Mouse (Mus musculus): ENCODE data around the gene Hist2h2ab.
"Not testable (repeated sequence)": the region's sequence is repeated elsewhere in the genome, so short reads cannot be mapped to it uniquely, and the experiment has no call there.

Hist2h2ab gene

GRCm38 (mm10) chr3:96237904-96238511 is 18.3 kb downstream of the Hist2h2ab start:
- DNase-seq (ENCODE audit: low spot score): no peak

- not testable (repeated sequence) for DNase-seq (ENCODE audit: low spot score)
Measured at GRCm38 (mm10) chr3:96238954-96239793, 19.5 kb downstream of the Hist2h2ab start, which contains the start of gene Hist2h3c2. Hist2h3c2 (minus strand) TSS chr3:96239127.

- peak; percentile 94 for DNase-seq (ENCODE audit: low spot score)
Measured at GRCm38 (mm10) chr3:96239949-96240798, 20.5 kb downstream of the Hist2h2ab start, which contains the start of gene Hist2h2aa2. Hist2h2aa2 (minus strand) TSS chr3:96240276.

GRCm38 (mm10) chr3:96240799-96241197 is 21.1 kb downstream of the Hist2h2ab start:
- DNase-seq (ENCODE audit: low spot score): no peak

- DNase-seq (ENCODE audit: low spot score): no peak
Measured at GRCm38 (mm10) chr3:96243921-96244572, 24.4 kb downstream of the Hist2h2ab start.

GRCm38 (mm10) chr3:96245003-96245886 is 25.6 kb downstream of the Hist2h2ab start, which contains the start of gene Hist2h2aa1:
Hist2h2aa1 (plus strand) TSS chr3:96245497.
- DNase-seq (ENCODE audit: low spot score): peak; percentile 83

- not testable (repeated sequence) for DNase-seq (ENCODE audit: low spot score)
Measured at GRCm38 (mm10) chr3:96246018-96246417, 26.4 kb downstream of the Hist2h2ab start.

- DNase-seq (ENCODE audit: low spot score): not testable (repeated sequence)
Measured at GRCm38 (mm10) chr3:96246427-96246856, 26.8 kb downstream of the Hist2h2ab start, which contains the start of gene Hist2h3c1. Hist2h3c1 (plus strand) TSS chr3:96246685.

GRCm38 (mm10) chr3:96247356-96248140 is 27.9 kb downstream of the Hist2h2ab start:
- no peak for DNase-seq (ENCODE audit: low spot score)

GRCm38 (mm10) chr3:96248141-96249033 is 28.7 kb downstream of the Hist2h2ab start:
- no peak for DNase-seq (ENCODE audit: low spot score)

GRCm38 (mm10) chr3:96249034-96249345 is 29.3 kb downstream of the Hist2h2ab start:
- DNase-seq (ENCODE audit: low spot score): no peak

GRCm38 (mm10) chr3:96250890-96251289 is 31.2 kb downstream of the Hist2h2ab start:
- no peak for DNase-seq (ENCODE audit: low spot score)

- DNase-seq (ENCODE audit: low spot score): no peak
Measured at GRCm38 (mm10) chr3:96251787-96252186, 32.1 kb downstream of the Hist2h2ab start.

- peak; percentile 70 for DNase-seq (ENCODE audit: low spot score)
Measured at GRCm38 (mm10) chr3:96254683-96255355, 35.2 kb downstream of the Hist2h2ab start.

- no peak for DNase-seq (ENCODE audit: low spot score)
Measured at GRCm38 (mm10) chr3:96255926-96256593, 36.4 kb downstream of the Hist2h2ab start.

- DNase-seq (ENCODE audit: low spot score): no peak
Measured at GRCm38 (mm10) chr3:96257190-96257589, 37.5 kb downstream of the Hist2h2ab start.

GRCm38 (mm10) chr3:96260220-96260619 is 40.6 kb downstream of the Hist2h2ab start:
- DNase-seq (ENCODE audit: low spot score): no peak

GRCm38 (mm10) chr3:96261623-96262022 is 42.0 kb downstream of the Hist2h2ab start:
- DNase-seq (ENCODE audit: low spot score): no peak
